Mouse (Mus musculus): Measurements from ENCODE around the gene Fam120a.

Gene Fam120a

GRCm38 (mm10) chr13:48967956-48968749, at the start of gene Fam120a:
TSS of gene Fam120a (minus strand) at chr13:48968017.
- DNase-seq (ENCODE audit: low read depth, low spot score): peak; percentile 72

GRCm38 (mm10) chr13:49017375-49017774, 49.6 kb upstream of the Fam120a start:
- DNase-seq (ENCODE audit: low read depth, low spot score): no peak

- no peak for DNase-seq (ENCODE audit: low read depth, low spot score)
These were observed 48.5 kb upstream of the Fam120a start for GRCm38 (mm10) chr13:49016311-49016761.

GRCm38 (mm10) chr13:49015366-49016306, 47.8 kb upstream of the Fam120a start:
- no peak for DNase-seq (ENCODE audit: low read depth, low spot score)

GRCm38 (mm10) chr13:49013206-49013794, 45.5 kb upstream of the Fam120a start:
- DNase-seq (ENCODE audit: low read depth, low spot score): no peak

- DNase-seq (ENCODE audit: low read depth, low spot score): peak; percentile 64
These were observed 33.9 kb upstream of the Fam120a start for GRCm38 (mm10) chr13:49001691-49002090.

GRCm38 (mm10) chr13:48998591-48998990, 30.8 kb upstream of the Fam120a start:
- DNase-seq (ENCODE audit: low read depth, low spot score): peak; percentile 82

- DNase-seq (ENCODE audit: low read depth, low spot score): no peak
These were observed 28.9 kb upstream of the Fam120a start for GRCm38 (mm10) chr13:48996731-48997130.

GRCm38 (mm10) chr13:48994903-48995302, 27.1 kb upstream of the Fam120a start:
- no peak for DNase-seq (ENCODE audit: low read depth, low spot score)

- no peak for DNase-seq (ENCODE audit: low read depth, low spot score)
These were observed 25.1 kb upstream of the Fam120a start for GRCm38 (mm10) chr13:48992914-48993313.

- DNase-seq (ENCODE audit: low read depth, low spot score): peak; percentile 76
These were observed 22.3 kb upstream of the Fam120a start for GRCm38 (mm10) chr13:48990138-48990537.

GRCm38 (mm10) chr13:48982482-48983098, 14.8 kb upstream of the Fam120a start:
- peak; percentile 37 for DNase-seq (ENCODE audit: low read depth, low spot score)

GRCm38 (mm10) chr13:48979069-48979468, 11.3 kb upstream of the Fam120a start:
- no peak for DNase-seq (ENCODE audit: low read depth, low spot score)

GRCm38 (mm10) chr13:48977858-48978257, 10.0 kb upstream of the Fam120a start:
- peak; percentile 67 for DNase-seq (ENCODE audit: low read depth, low spot score)

- DNase-seq (ENCODE audit: low read depth, low spot score): no peak
These were observed 6.9 kb upstream of the Fam120a start for GRCm38 (mm10) chr13:48974699-48975098.

- no peak for DNase-seq (ENCODE audit: low read depth, low spot score)
These were observed 6.4 kb upstream of the Fam120a start for GRCm38 (mm10) chr13:48974266-48974665.

GRCm38 (mm10) chr13:48973231-48973630, 5.4 kb upstream of the Fam120a start:
- no peak for DNase-seq (ENCODE audit: low read depth, low spot score)

GRCm38 (mm10) chr13:48971033-48971432, 3.2 kb upstream of the Fam120a start:
- DNase-seq (ENCODE audit: low read depth, low spot score): peak; percentile 9

- no peak for DNase-seq (ENCODE audit: low read depth, low spot score)
These were observed 2.7 kb upstream of the Fam120a start for GRCm38 (mm10) chr13:48970566-48970965.

- DNase-seq (ENCODE audit: low read depth, low spot score): no peak
These were observed 902 bp upstream of the Fam120a start for GRCm38 (mm10) chr13:48968750-48969088.
